Mouse (Mus musculus) thymus, adult 2 months (tissue): ENCODE data around the gene Parp2.

Experiments
- CTCF ChIP-seq: fragments of 200-500 bp; IDR thresholded peaks from 2 replicates; pipeline ENCODE4 v1.5.1; 2012; ENCODE audit warnings: mild to moderate bottlenecking, control low read depth, low read length, moderate library complexity, borderline replicate concordance; ENCODE audit not compliant: control insufficient read depth, poor library complexity, insufficient read depth; ENCODE audit errors: extremely low read depth
- POLR2A ChIP-seq: fragments of 200-500 bp; IDR thresholded peaks from 2 replicates; pipeline ENCODE4 v1.6.1; 2012; ENCODE audit warnings: mild to moderate bottlenecking, low read length, control low read depth, moderate library complexity; ENCODE audit not compliant: control insufficient read depth, poor library complexity, insufficient read depth; ENCODE audit errors: extremely low read depth

- TF ChIP-seq CTCF: no peak
- TF ChIP-seq POLR2A: no peak
Observed at GRCm38 (mm10) chr14:50771342-50771741, 36.3 kb upstream of the Parp2 start.
